Mouse (Mus musculus) olfactory bulb, adult 2 months (tissue): ENCODE data around the gene Eya2. TPM values are rescaled to one million over a fixed set of nuclear protein-coding genes. Genes with fewer than 3 reads are reported as not detected.
A peak's percentile ranks its signal among the peaks of the same experiment; 100 is the strongest.

ENCODE experiments used
- H3K27ac ChIP-seq: fragments of 200-500 bp; 2 replicates; pipeline ENCODE4 v1.5.1; 2012; ENCODE audit warnings: low read depth, low read length; ENCODE audit not compliant: insufficient read depth
- H3K4me1 ChIP-seq: fragments of 200-500 bp; 2 replicates; pipeline ENCODE4 v1.6.1; 2012; ENCODE audit warnings: low read length; ENCODE audit not compliant: control insufficient read depth, insufficient read depth
- H3K4me3 ChIP-seq: fragments of 200-500 bp; 2 replicates; pipeline ENCODE4 v1.5.1; 2012; ENCODE audit warnings: mild to moderate bottlenecking, low read depth, low read length, moderate library complexity; ENCODE audit not compliant: insufficient read depth
- CTCF ChIP-seq: fragments of 200-500 bp; IDR thresholded peaks from 2 replicates; pipeline ENCODE4 v1.5.1; 2012; ENCODE audit warnings: low read depth, mild to moderate bottlenecking, low read length, moderate library complexity; ENCODE audit not compliant: insufficient read depth
- POLR2A ChIP-seq: fragments of 200-500 bp; IDR thresholded peaks from 2 replicates; pipeline ENCODE4 v1.6.1; 2012; ENCODE audit warnings: mild to moderate bottlenecking, low read depth, low read length, moderate library complexity; ENCODE audit not compliant: insufficient read depth
- WGBS: fragments of 180-500 bp; shearing (Covaris S2); methylation state at CpG from one replicate; pipeline ENCODE4 v1.1.7; 2018; 5-methylcytosine and 5-hydroxymethylcytosine counted together
- polyA plus RNA-seq: library from polyadenylated mRNA; stranded (reverse); fragments of >200 nt; gene quantifications from 2 replicates; pipeline ENCODE4 v1.2.4, GENCODE M21; 2012; ENCODE audit warnings: low replicate concordance; ENCODE audit not compliant: missing spikeins, insufficient read depth, insufficient read length

The Eya2 gene
- polyA plus RNA-seq, 1 experiment = not detected

- 52% methylated on average over 21 of the region's 21 CpGs for WGBS
- TF ChIP-seq POLR2A (no peak), CTCF (no peak)
- peaks cover 20% of the 10 kb centered on the region for H3K4me1 ChIP-seq
These were observed 147.5 kb downstream of the Eya2 start for GRCm38 (mm10) chr2:165742210-165742786.

DNA sequence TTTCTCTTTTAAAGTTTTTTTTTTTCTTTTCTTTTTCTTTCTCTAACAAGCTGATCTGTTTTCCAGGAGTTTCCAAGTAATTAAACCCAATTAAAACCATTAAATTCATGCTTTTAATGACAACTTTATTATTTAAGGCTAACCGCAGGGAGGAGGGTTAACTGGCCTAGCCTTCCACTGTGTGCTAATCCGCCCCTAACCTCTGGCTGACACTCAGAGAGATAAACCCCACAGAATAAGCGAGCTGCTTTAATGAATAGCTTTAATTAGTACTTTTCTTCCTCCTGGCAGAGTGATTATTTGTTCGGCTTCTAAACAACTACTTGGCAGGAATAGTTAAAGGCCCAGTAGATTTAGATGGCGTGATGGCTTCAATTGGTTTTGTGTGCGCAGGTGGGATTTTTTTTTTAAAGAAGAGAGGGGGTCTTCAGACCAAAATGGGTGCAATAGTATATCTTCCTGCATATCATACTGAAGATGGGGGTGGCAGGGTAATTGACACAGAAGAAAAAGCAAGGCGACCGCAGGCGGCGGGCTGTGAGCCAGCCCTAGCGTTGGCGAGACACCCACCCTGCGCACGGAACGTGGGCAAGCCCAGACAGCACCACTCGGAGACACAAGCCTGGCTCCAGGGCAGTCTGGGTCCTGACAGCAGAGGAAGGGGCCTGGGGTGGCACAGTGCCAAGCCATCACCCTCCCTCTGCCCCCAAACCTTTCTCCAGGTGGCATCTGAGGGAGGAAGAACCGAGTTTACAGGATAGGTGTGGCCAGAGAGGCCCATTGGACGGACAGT lies 150.7 kb downstream of the Eya2 start:
- WGBS = 22% methylated on average over 18 of the region's 18 CpGs
- TF ChIP-seq CTCF = no peak
- no peak for TF ChIP-seq POLR2A
- H3K27ac ChIP-seq = peak overlapping the region; percentile 76

More at GRCm38 (mm10) chr2:165742210-165742786, 147.5 kb downstream of the Eya2 start:
- Histone ChIP-seq H3K27ac (no peak overlapping the region), H3K4me3 (no peak overlapping the region)

GRCm38 (mm10) chr2:165747975-165748374 lies 153.1 kb downstream of the Eya2 start:
- Histone ChIP-seq H3K4me1 (peaks cover 23% of the 10 kb centered on the region), H3K4me3 (no peak overlapping the region), H3K27ac (no peak overlapping the region)
- no peak for TF ChIP-seq CTCF
- TF ChIP-seq POLR2A = no peak
- 78% methylated on average over 7 of the region's 7 CpGs for whole genome bisulfite sequencing

More for the DNA sequence above, 150.7 kb downstream of the Eya2 start:
- Histone ChIP-seq H3K4me1 (peaks cover 28% of the 10 kb centered on the region), H3K4me3 (no peak overlapping the region)

- WGBS = 61% methylated on average over 11 of the region's 11 CpGs
- Histone ChIP-seq H3K4me1 (peaks cover 23% of the 10 kb centered on the region), H3K4me3 (no peak overlapping the region), H3K27ac (no peak overlapping the region)
- TF ChIP-seq CTCF = no peak
- 0 out of 2 replicates have a peak, but pooled peaks have one; percentile 17 for TF ChIP-seq POLR2A
These were observed 153.6 kb downstream of the Eya2 start for GRCm38 (mm10) chr2:165748426-165748825.

DNA sequence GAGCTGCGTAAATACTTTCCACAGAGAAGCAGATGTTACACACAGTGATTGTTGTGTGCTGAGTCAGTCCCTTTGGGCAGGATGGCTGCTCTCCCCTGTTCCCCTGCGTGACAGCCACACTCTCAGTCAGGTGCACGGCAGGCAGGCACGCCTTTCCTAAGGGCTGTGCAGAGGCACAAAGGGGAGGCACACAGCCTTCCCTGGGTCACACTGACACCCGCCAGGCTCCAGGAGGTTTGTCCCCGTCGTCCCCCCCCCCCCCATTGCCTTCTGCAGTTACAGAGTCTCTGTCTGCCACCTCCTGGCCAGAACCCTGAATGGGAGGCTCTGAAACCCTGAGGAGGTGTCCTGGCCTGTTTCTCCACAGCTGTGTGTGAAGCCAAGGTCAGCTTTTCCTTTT lies 156.2 kb downstream of the Eya2 start:
- WGBS = 23% methylated on average over 7 of the region's 7 CpGs
- Histone ChIP-seq H3K4me3 (no peak overlapping the region; the same call in 1 of the 2 replicates), H3K27ac (no peak overlapping the region), H3K4me1 (peaks cover 12% of the 10 kb centered on the region)
- peak; percentile 64 for TF ChIP-seq CTCF
- TF ChIP-seq POLR2A = no peak

DNA sequence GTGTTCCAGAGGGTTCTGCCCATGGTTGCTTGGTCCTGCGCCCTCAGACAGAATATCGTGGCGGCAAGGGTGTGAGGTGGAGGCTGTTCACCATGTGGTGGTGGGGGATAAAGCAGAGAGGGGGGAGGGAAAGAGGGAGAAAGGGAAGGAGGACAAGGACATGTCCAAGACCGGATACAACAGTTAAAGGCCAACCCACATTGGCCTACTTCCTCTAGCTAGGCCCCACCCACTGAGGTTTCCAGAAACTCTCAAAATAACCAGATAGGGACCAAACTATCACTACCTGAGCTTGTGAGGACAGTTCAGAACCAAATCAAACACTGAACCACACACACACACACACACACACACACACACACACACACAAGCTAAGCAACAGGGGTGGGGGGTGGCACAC lies 157.9 kb downstream of the Eya2 start:
- Histone ChIP-seq H3K4me1 (peaks cover 12% of the 10 kb centered on the region), H3K27ac (no peak overlapping the region), H3K4me3 (no peak overlapping the region)
- TF ChIP-seq POLR2A = no peak
- TF ChIP-seq CTCF = no peak
- 88% methylated on average over 4 of the region's 4 CpGs for WGBS

- Histone ChIP-seq H3K4me3 (no peak overlapping the region), H3K4me1 (peaks cover 4% of the 10 kb centered on the region), H3K27ac (no peak overlapping the region)
- WGBS = 65% methylated on average over 15 of the region's 15 CpGs
- TF ChIP-seq POLR2A = no peak
- no peak for TF ChIP-seq CTCF
These were observed 163.0 kb downstream of the Eya2 start for GRCm38 (mm10) chr2:165757799-165758198.

DNA sequence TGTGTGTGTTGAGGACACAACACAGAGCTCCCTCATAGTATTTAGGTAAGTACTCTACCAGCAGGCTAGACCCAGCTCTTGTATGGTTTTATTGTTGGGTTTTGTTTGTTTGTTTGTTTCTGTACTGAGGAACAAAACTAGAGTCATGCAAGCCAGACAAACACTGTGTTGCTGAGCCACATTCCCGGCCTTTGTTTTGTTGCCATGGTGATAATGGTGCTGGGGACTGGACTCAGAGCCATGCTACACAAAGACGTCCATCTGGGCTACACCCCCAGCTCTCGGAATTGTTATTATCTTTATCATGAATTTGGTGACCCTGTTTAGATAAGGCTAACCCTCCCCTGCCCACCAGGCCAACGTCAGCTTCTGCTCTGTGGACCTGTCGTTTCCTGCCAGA lies 163.7 kb downstream of the Eya2 start:
- H3K4me3 ChIP-seq = no peak overlapping the region
- 36% methylated on average over 5 of the region's 5 CpGs for WGBS
- TF ChIP-seq CTCF (no peak), POLR2A (no peak)
- no peak overlapping the region for H3K27ac ChIP-seq
- peaks cover 4% of the 10 kb centered on the region for H3K4me1 ChIP-seq

DNA sequence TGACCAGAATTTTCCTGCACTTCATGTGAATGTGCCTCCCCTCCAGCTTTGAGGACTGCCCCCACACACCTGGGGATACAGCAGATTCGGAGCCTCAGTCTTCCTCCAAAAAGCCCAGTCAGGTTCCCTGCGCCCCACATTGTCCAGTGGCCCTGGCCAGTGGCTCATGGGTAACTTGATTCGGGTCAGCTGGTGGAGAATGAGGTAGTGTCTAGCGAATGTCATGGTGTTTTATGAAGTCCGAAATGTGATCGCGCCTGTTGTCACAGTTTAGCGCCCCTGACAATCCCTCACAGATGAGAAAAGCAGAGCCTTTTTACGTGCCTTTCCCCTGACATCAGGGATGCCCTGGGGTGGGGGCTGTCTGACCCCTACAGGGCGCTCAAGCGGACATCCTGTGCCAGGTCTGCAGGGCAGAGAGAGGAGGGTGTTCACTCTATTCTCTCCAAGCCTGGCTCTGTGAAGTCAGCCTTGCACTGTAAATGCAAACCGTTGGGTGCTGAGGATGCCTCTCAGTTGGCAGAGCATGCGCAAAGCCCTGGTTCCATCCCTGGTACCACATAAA lies 164.7 kb downstream of the Eya2 start:
- Histone ChIP-seq H3K27ac (no peak overlapping the region), H3K4me1 (peaks cover 4% of the 10 kb centered on the region), H3K4me3 (no peak overlapping the region)
- TF ChIP-seq CTCF (no peak), POLR2A (no peak)
- WGBS = 88% methylated on average over 13 of the region's 13 CpGs
